Mouse (Mus musculus) ZHBTc4 (cell line): ENCODE data around the gene Polg.
A peak's percentile ranks its signal among the peaks of the same experiment; 100 is the strongest.

Experiments used
- DNase-seq: peaks from one replicate; pipeline ENCODE4 v3.0.0-alpha.2; 2011; ENCODE audit warnings: low read depth, low spot score

The Polg gene

DNA sequence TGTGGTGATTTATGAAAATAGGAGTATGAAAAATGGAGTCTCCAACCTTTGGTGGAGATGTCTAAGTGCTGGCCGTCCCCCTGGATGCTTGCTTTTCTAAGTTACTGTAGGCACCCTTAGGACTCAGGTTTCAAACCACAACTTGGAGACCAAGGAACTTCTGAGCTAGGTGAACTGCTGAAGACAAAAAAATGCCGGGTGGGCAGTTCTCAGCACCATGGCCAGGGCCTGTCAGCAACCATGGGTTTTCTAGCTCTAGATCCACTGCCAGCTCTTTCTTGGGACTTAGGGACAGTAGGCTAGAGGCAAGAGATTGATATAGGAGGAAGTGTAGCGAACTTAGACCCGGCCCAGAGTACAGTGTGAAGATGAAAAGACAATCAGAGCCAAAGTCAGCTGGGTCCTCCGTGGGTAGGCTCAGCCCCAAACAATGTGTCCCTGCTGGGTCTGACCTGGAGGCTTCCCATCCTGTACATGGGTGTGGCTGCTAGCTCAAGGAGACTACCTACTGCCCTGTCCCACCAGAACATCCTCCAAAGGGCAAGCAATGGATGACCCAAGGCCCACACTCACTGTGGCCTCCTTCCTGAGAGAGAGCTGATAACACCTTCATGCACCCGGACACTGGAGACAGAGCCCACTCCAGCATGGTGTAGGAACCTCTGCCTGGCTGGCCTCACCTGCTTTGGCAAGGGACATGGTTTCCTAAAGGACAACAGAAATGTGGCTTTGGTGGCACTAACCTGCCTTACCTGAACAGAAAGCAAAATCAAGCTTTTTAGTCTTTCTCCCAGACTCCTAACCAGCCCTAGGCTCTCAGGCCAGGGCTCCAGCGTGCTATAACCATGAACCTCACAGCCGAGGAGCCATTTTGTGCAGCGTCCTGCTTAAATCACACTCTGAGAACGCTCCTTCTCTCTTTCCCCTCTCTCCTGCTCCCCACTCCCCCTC, 36.3 kb upstream of the Polg start:
- no peak for DNase-seq

DNA sequence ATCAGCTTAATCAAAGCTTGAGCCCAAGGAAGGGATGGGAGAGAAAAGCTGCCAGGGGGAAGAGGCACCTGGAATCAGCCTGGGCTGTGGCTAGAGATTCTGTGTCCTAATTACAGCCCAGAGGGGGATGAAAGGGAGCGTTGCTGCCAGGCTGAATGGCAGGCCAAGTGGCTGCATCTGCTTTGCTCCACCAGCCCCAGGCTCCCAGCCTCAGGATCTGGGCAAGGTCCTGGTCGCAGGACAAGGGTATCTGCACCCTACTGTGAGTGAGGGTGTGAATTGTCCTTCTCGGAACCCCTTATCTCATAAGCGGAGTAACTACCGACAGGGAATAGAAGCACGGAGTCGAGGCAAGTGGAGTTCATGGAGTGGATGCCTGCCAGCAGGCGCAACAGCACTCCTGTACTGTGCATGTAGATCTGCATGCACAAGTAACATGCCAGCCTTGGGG, 35.4 kb upstream of the Polg start:
- no peak for DNase-seq

DNA sequence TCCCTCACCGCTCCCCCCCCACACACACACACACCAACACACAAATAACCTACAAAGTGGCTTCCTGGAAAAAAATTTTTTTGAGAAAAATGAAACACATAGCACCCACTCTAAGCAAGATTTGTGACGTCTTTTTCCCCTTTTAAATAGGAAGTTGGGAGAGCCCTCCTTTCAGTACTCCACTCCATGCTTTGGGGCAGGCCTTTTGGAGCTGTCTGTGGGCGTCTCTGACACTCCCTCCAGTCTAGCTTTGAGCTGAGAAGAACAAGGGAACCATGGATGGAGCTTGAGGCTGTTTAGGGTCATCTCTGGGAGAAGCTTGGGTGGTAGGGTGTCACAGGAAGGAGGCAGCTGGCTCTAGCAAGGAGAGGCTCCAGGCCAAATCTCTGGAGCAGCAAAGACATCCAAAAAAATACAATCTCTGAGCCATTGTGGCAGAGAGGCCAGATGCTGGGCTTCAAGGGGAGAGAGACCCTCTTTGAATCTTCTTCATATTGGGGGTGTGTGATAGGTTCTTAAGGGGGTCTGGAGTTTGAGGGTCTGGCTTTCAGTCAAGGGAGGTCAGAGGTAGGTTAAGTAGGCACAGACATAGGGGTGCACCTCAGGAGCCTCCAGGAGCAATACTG, 34.6 kb upstream of the Polg start:
- no peak for DNase-seq

DNA sequence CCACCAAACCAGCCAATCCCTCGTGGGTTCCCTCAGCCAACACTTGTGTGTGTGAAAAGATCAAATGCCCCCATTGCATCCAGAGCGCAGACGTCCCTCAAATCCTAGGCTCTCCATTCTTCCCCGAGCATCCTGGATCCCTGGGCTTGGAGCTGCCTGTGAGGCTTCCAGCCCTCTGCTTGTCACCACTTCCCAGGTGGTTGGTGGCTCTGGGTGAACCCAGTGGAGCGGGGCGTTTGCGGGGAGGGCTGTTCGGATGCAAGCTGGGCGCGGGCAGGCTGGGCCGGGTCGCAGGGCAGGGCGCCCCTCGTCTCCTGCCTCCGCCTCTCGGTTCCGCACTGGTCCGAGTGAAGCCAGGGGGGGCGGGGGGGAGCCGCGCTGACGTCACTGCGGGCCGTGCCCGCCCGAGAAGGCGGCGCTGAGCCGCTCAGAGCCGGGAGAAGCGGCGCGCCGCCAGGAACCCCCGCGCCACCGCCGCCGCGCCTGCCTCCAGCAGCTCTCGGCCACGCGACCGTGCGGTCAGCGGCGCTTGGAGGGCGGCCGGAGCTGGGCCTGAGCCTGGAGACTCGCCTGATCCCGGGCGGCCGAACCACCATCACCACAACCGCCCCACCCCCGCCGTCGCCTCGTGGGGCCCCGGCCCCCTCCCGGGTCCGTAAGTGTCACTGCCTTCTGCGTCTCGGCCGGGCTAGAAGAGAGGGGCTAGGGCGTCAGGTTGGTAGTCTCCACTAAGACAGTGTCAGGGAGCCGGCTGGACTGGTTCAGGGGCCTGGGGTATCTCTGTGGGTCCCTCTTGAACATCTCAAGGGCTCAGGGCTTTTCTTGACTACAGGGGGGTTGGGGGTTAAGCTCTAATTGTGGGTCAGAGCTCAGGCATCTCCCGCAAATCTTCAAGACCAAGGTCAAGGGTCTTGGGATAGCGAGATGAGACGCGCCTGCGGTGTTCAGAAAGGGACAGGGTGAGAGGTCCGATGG, 33.7 kb upstream of the Polg start:
- DNase-seq, result no peak

DNA sequence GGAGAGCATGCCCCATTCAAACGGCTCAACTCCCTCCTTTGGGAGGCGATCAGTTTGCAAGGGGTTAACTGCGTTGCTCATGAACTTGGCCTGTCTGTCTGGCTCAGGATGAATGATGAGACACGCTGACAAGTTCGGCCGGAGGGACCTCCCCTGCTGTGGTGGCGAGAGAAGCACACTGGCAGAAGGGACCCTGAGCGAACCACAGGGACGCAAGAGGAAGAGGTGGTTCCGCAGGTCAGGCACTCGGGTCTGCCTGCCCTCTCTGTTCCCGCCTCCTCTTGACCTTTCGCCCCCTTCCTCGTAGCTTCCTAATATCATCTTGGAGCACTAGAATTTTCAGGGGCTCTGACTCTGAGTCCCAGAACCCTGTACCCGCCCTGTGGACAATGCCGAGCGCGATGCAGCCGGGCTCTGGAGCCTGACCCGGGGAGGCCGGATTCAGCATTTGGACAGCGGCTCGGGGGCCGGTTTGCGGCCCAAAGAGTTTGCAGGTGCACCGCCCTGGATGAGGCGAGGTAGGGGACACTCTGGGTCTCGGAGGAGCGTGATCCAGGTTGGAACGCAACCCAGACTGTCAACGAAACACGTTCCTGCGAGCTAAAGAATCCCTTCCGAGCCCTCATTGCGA, 32.9 kb upstream of the Polg start:
- DNase-seq, result peak; percentile 76

DNA sequence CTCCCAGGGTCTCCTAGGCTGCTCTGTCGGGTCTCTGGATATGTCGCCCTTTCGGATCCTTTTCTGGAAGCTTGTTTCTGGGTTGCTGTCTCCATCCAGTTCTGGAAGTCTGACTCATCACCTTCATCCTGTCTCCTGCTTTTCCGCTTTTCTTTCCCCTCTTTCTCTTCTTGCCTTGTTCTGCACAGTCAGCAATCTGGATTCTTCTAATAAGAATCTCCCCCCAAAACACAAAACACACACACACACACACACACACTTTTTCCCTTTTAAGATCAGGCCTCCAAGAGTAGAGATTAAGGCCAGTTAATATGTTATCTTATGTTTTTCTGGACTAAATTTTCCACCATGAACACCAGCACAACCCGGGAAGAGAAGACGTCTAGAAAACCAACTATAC, 32.2 kb upstream of the Polg start:
- DNase-seq, result no peak

DNA sequence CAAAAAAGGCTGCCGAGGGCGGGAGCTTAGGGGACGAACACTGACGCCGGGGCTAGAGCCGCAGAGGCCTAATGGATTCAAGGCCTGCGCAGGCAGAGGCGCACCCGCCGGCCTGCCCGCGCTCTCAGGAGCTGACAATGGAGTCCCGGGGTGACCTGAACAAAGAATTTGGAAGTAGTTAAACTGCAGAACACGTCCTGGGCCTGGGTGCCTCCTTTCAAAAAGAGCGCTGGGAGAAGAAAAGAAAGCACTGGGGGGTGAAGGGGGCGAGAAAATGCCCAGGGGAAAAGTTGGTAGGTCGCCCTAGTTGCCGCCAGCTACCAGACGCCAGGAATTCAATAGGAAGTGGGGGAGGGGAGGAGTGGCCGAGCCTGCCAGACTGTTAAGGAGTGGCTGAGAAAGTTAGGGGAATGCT, 31.5 kb upstream of the Polg start:
- DNase-seq, result peak; percentile 83

DNA sequence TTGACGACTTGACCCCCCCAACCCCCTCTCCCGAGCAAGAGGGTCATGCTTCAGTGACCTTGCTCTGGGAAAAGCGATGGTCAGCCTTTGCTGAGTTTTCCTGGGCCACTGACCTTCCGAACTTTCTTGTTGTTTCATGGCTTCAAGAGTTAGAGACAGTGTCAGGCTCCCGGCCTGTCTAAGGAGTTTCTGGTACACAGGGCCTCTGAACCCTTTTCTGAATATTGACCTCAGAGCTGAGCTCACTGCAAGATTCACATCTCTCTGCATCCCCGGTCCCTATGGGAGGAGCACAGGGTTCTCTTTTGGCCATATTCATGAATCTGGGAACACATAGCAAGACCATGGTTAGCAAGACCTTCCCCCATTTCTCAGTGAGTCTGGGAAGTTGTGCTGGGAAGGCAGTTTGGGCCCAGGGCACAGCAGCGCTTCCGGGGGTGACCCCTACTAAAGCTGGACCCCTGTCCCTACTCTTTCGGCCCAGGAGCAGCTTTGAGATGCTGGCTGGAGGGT, 30.7 kb upstream of the Polg start:
- no peak for DNase-seq

DNA sequence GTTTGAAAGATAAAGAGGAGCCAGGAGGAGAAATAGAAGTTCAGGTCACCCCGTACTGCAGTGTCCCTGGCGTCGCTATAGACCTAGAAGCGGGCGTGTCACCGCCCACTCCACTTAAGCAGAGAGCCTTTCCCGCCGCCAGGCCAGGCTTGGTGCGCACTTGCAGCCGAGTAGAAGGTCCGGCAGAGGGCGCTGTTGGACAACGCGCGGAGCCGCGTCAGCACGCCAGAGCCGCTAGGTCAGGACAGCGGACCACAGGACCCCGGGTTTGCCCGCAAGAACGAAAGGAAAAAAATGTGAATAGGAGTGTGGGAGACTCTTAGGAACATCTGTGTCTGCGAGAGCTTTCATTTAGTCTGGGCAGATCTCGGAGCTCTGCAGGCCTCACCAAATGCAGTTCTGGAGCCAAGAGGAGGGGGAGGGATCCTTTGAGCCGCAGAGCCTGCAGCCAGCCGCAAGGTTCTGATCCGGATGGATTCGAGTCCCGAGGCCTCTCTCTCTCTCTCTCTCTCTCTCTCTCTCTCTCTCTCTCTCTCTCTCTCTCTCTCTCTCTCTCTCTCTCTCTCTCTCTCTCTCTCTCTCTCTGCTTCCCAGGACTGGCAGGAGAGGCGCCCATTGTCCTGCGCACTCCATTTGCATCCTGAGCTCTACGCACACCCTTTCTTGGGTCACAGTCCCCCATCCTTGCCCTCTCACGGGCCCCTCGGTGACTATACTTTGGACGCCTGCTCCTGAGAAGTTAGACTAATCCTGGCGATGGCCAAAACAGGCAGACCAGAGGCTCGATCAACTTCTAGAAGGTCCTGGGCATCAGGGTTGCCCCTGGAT, 30.0 kb upstream of the Polg start:
- DNase-seq, result peak; percentile 95

DNA sequence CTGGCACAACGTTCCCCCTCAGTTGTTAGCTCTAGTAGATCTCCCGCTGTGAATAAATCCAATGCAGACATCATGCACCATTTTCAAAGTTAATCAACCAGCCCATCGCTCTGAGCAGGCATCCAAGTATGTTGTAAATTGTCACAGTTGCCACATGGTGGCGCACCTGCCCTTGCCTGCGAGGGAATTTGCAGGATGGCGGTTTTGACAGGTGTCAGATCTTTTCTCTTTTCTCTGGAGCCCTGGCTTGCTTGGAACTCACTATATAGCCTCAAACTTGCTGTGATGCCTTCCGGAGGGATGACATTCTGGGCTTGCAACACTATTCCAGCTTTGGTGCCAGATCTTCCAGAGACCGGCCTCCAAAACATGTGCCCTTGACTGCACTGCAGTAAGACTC, 27.8 kb upstream of the Polg start:
- DNase-seq, result peak; percentile 80

DNA sequence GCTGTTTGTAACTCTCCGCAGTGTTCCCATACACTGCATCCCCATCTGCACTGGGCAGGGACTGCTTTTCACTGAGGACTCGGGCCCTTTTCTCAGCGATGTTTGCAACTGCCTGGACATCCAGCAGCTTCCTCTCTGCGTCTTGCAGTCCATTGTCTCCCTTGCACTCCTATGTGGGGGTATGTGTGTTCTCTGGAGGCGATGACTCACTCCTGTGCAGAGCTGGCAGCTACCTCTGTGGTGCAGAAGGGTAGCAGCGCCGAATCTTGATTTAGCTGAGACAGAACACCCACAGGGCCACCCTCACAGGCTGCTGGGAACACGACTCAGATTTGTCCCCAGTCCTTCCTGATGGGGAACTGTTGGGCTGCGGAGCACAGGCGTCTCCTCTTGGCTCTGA, 20.4 kb upstream of the Polg start:
- no peak for DNase-seq

DNA sequence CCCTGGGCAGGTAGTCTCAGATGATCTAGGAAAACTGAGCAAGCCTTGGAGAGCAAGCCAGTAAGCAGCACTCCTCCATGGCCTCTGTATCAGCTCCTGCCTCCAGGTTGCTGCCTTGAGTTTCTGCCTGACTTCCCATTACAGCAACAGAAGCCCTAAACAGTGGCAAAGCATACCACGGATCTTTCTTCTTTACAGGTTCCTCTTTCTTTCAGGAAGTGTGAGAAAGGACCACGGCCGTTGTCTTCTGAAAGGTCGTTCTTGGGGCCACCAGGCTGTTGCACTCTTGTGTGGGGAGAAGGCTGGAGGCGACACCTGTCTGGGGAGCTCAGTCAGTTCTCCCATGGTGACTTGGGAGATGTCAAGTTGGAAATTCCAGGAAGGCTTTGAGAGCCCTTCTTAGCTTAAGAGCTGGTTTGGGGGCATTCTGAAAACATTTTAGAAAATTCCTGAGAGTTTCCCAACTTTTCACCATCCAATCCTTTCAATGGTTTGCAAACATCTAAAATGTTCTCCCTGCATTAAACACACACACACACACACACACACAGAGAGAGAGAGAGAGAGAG, 8.8 kb upstream of the Polg start:
- no peak for DNase-seq

DNA sequence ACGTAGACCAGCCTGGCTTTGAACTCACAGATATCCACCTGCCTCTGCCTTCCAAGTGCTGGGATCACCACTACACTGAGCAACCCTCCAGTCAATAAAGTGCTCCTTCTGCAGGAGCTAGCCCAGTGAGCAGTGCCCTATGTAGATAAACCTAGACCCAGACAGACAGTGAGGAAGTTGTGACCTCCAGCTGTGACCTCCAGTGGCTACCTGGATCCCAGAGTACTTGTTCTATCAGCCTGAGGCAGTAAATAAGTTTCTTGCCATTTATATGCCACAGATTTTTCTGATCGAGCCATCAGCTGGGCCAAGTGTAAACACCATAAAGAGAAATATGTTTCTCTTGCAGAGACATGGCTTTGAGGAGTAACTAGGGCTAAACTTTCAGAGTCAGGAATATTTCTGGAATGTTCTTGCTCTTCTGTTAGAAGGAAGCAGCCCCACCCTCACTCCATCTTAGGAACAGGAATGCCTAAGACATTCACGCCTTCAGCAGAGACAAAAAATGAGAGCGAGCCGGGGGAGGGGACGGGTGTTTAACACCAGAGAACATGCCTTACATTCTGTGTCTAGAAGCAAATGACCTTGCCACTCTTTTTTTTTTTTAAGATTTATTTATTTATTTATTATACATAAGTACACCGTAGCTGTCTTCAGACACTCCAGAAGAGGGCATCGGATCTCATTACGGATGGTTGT, 7.5 kb upstream of the Polg start:
- peak; percentile 92 for DNase-seq

DNA sequence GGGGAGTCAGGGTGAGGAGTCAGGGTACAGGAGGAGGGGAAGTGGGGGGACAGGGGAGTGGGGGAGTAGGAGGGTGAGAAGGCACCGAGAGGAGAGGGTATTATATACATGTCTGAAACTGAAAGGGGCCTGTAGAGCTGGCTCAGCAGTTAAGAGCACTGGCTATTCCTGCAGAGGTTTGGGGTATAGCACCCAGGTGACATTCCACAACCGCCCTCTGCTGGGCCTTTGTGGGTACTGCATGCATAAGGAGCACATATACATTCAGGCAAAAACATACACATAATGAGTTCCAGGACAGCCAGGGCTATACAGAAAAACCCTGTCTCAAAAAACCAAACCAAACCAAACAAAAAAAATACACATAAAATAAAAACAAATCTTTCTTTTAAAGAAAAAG, 6.6 kb upstream of the Polg start:
- peak; percentile 89 for DNase-seq

DNA sequence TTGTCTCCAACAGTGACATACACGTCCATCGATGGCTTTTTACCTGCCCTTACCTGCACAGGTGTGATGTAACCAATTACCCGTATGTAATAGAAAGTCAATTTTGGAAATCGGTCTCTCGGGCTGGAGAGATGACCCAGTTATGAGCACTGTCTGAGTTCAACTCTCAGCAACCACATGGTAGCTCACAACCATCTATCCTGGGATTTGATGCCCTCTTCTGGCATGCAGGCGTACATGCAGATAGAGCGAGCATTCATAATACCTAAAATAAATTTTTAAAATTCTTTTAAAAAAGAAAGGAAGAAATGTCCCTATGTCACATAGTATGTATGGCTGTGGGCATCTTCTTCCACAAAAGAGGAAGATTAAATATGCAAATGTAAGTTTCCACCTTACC, 5.3 kb upstream of the Polg start:
- DNase-seq, result peak; percentile 38

DNA sequence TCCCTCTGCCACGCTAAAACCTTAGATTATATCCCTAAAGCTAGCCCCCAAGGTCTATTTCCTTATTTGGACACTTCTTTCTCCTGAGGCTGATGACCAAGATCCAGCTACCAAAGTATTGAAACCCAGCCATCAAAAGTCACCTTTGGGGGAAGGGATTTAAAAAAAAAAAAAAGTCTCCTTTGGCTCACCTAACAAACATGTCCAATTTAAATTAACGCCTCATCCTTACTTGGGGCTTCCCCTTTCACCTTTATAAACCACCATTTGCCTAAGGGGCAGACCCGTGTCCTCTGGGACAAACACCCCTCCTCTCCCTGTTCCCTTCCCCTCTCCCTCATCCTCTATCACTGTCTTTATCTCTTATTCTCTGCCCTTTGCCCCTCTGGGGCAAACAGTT, 4.6 kb upstream of the Polg start:
- DNase-seq, result no peak

DNA sequence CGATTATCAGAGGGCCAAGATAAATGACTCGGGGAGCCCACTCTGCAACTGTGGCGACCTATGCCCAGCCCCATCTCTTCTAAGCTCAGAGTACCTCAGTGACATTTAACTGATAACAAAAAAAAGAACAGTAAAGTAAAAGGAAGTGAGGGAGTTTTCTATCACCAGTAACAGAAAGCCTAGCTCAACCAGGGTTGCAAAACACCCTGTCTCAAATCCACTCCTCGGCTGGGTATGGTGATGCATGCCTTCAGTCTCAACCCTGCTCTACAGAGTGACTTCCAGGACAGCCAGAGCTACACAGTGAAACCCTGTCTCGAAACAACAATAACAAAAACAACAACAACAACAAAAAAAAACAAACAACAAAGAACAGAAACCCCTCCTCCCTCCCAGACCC, 3.6 kb upstream of the Polg start:
- no peak for DNase-seq

DNA sequence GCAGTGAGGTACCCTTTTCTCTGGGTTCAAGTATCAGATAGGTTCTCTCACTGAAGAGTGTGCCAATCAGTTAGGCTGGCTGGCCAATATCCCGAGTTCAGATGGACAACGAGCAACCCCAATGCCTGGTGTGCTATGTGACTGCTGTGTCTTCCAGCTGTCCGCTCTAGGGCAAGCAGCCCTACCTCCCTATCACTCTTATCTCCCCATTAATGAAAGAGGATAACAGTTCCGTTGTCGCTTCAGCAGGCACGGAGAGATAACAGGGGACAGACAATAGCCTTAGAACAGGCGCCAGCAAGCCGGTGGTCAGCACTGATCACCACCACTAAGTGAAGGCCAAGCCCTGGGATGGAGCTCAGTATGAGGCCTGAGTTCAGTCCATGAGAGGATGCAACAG, 2.8 kb upstream of the Polg start:
- no peak for DNase-seq

DNA sequence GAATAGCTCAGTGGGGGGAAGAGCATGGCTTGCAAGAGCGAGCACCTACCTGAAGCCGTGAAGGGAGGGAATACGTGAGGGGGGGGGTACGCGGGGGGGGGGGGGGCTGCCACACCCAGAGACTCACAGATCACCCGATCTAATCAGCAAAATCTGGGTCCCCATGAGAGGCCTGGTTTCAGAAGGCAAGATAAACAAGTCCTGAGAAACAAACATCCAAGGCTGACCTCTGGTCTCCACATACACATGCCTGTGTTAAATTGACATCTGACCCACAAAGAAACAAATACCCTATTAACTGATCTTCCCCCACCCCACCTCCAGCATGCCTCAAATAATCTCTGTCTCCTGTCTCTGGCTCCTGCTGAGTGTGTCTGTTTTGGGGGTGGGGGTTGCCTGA, 1.8 kb upstream of the Polg start:
- no peak for DNase-seq
